Mouse (Mus musculus) kidney, adult 2 months (tissue): ENCODE measurements around the gene Pepd. TPM values are rescaled to one million over a fixed set of nuclear protein-coding genes. Genes with fewer than 3 reads are reported as not detected.

Experiments used
- DNase-seq: peaks from one replicate; pipeline ENCODE4 v3.0.0; 2021
- H3K27ac ChIP-seq: fragments of 200-500 bp; 2 replicates; pipeline ENCODE4 v1.5.1; 2012; ENCODE audit warnings: low read depth, low read length, control low read depth, inconsistent platforms; ENCODE audit not compliant: insufficient read depth
- H3K27me3 ChIP-seq: fragments of 200-500 bp; replicated peaks from 2 replicates; pipeline ENCODE4 v1.6.1; 2012; ENCODE audit warnings: mild to moderate bottlenecking, moderate library complexity, low read length, inconsistent platforms; ENCODE audit not compliant: control insufficient read depth, insufficient read depth
- H3K36me3 ChIP-seq: fragments of 200-500 bp; 2 replicates; pipeline ENCODE4 v1.6.1; 2012; ENCODE audit warnings: mild to moderate bottlenecking, moderate library complexity, low read length, inconsistent platforms; ENCODE audit not compliant: control insufficient read depth, insufficient read depth
- H3K4me1 ChIP-seq: fragments of 200-500 bp; 2 replicates; pipeline ENCODE4 v1.6.1; 2011; ENCODE audit warnings: low read length; ENCODE audit not compliant: control insufficient read depth, insufficient read depth
- H3K4me3 ChIP-seq: fragments of 200-500 bp; 2 replicates; pipeline ENCODE4 v1.5.1; 2011; ENCODE audit warnings: mild to moderate bottlenecking, low read depth, low read length, control low read depth; ENCODE audit not compliant: insufficient read depth
- CTCF ChIP-seq: fragments of 200-500 bp; conservative IDR thresholded peaks from 2 replicates; pipeline ENCODE4 v1.5.1; 2011; ENCODE audit warnings: low read depth, mild to moderate bottlenecking, control low read depth, low read length, moderate library complexity, mixed read lengths; ENCODE audit not compliant: insufficient read depth, insufficient read length
- POLR2A ChIP-seq: fragments of 200-500 bp; IDR thresholded peaks from one replicate; pipeline ENCODE4 v1.6.1; 2011; ENCODE audit warnings: low read depth, low read length, control low read depth
- WGBS: fragments of 180-500 bp; shearing (Covaris S2); methylation state at CpG from one replicate; pipeline ENCODE4 v1.1.7; 2018; 5-methylcytosine and 5-hydroxymethylcytosine counted together
- polyA plus RNA-seq: library from polyadenylated mRNA; depleted of rRNA; stranded (reverse); fragments of >200 nt; gene quantifications from 2 replicates; pipeline ENCODE4 v1.2.3, GENCODE M21; 2012

The Pepd gene
- polyA plus RNA-seq, 1 experiment, result 299 TPM

DNA sequence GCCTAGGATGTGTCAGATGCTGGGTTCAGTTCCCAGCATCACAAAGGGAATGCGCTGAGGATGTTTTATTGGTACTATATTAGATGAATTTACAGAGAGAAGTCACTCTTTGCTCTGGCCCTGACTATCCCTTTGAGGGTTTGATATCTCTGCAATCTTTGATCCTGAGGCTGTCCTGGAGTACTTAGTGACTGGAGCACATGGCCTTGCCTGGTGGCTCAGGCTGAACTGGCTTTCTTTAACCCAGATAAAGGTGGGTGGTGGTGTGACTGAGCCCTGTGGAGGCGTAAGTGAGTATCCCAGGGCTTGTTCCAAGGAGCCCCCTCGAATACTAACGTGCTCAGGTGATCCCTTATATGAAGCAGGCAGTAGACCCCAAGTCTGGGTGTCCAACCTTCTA lies 5.8 kb downstream of the Pepd start:
- H3K36me3 ChIP-seq, result no peaks in the 10 kb centered on the region
- TF ChIP-seq CTCF (no peak), POLR2A (no peak)
- no peak overlapping the region for H3K4me3 ChIP-seq
- H3K27me3 ChIP-seq, result no peaks in the 10 kb centered on the region
- peaks cover 49% of the 10 kb centered on the region for H3K4me1 ChIP-seq
- WGBS, result 82% methylated on average over 4 of the region's 4 CpGs
- no peak for DNase-seq
- H3K27ac ChIP-seq, result peak overlapping the region; percentile 14

DNA sequence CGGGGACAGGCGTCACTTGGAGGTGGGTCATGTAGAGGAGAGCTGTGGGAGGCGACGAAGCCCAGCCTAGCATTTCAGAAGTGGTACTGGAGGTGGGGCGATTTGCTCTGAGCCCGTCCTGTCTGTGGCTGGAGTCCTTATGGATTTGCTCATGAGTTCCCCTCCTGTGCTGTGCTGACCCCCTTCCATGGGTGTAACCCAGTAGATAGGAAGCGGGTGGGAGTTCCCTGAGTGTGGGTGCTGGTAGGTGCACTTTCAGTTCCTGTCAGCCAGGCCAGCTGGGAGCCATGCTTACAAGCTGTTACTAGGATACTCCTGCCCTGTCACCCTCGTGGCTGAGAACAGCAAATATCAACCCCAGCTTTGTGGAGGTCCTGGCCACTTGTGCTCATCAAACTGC lies 6.2 kb downstream of the Pepd start:
- Histone ChIP-seq H3K36me3 (no peaks in the 10 kb centered on the region), H3K27ac (peak overlapping the region; percentile 14; the same call in 1 of the 2 replicates), H3K27me3 (no peaks in the 10 kb centered on the region), H3K4me1 (peaks cover 45% of the 10 kb centered on the region), H3K4me3 (no peak overlapping the region)
- peak; percentile 17 for DNase-seq
- WGBS, result 64% methylated on average over 8 of the region's 8 CpGs
- TF ChIP-seq CTCF (no peak), POLR2A (no peak)

DNA sequence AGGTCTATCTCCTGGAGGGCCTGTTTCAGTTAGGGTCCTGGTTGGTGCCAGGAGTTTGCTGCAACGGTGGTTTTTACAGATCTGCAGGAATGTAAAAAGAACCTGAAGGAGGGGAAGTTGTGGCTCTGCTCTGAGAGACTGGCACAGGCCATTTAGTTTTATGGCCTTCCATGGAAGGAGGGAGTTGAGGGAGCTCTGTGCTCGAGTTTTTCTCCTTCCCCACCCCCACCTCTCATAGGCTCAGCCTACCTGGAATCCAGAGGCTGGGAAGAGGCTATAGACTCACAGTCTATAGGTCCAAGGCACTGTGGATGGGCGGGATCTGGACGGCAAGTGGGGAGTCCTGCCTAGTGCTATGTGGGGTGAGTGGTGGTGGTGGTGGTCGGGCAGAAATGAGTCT lies 6.9 kb downstream of the Pepd start:
- no peak for DNase-seq
- 41% methylated on average over 5 of the region's 5 CpGs for WGBS
- peak overlapping the region; percentile 24; the same call in 1 of the 2 replicates for H3K27ac ChIP-seq
- no peaks in the 10 kb centered on the region for H3K27me3 ChIP-seq
- H3K36me3 ChIP-seq, result no peaks in the 10 kb centered on the region
- H3K4me3 ChIP-seq, result no peak overlapping the region
- peaks cover 40% of the 10 kb centered on the region for H3K4me1 ChIP-seq
- TF ChIP-seq CTCF (no peak), POLR2A (no peak)

DNA sequence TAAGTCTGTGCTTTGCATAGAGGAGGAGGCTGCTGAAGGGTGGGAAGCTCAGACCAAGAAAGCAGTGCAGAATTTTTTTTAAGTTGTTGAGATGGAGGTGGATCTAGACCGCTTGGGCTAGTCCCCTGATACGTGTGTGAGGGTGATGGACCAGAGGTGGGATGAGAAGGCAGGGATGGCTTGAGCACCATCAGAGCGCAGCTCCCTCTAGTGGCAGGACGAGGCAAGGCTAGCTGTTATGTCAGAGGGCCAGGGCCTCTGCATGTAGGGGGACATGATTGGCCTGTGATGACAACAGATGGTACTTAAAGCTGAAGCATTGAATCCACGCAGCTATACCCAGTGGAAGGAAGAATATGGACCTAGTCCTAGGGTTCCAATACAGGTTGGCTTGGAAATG lies 7.6 kb downstream of the Pepd start:
- Histone ChIP-seq H3K36me3 (no peaks in the 10 kb centered on the region), H3K27me3 (no peaks in the 10 kb centered on the region), H3K4me3 (no peak overlapping the region), H3K4me1 (peaks cover 36% of the 10 kb centered on the region), H3K27ac (no peak overlapping the region)
- WGBS, result 66% methylated on average over 5 of the region's 5 CpGs
- TF ChIP-seq CTCF (peak; percentile 96), POLR2A (no peak)
- DNase-seq, result peak; percentile 51

DNA sequence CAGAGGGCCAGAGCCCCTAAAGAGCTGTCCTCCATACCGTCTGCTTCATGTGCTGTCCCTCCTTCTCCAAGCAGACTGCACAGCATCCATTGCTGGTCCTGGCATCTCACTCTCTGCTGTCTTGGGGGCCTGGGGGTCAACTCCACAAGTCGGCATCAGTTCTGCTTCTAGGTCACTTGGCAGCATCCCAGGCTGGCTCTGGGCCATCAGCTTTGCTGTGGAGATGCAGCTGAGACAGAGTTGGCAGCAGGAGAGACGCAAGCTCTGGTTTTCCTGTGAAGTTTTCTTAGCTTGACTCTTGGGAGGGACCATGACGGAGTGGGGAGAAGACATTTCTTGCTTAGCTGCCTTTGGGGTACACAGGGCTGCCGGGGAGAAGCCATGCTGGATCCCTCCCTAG lies 13.0 kb downstream of the Pepd start:
- peak; percentile 86 for DNase-seq
- Histone ChIP-seq H3K4me3 (no peak overlapping the region), H3K27ac (no peak overlapping the region), H3K36me3 (no peaks in the 10 kb centered on the region), H3K27me3 (no peaks in the 10 kb centered on the region), H3K4me1 (no peaks in the 10 kb centered on the region)
- no peak for TF ChIP-seq CTCF
- TF ChIP-seq POLR2A, result no peak
- WGBS, result 43% methylated on average over 5 of the region's 5 CpGs

DNA sequence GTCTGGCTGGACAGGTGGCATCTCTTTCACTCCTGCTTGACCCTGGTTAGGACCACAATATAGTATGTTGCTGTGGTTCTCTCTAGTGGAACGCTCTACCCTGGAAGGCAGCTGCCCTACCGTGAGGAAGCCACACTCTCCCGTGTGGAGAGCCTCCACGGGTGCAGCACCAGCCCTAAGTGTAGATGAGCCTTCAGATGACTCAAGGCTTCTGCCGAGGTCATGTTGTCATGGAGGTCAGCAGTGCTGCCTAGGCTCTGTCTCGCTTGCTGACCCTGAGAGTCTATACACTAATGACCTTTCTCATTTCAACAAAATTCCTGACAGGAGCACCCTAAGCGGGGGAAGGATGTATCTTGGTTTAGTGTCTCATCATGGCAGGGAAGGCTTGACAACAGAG lies 13.8 kb downstream of the Pepd start:
- 90% methylated on average over 7 of the region's 7 CpGs for WGBS
- no peak for DNase-seq
- H3K27me3 ChIP-seq, result no peaks in the 10 kb centered on the region
- no peaks in the 10 kb centered on the region for H3K36me3 ChIP-seq
- H3K4me3 ChIP-seq, result no peak overlapping the region
- H3K27ac ChIP-seq, result no peak overlapping the region
- TF ChIP-seq CTCF, result no peak
- TF ChIP-seq POLR2A, result no peak
- no peaks in the 10 kb centered on the region for H3K4me1 ChIP-seq

DNA sequence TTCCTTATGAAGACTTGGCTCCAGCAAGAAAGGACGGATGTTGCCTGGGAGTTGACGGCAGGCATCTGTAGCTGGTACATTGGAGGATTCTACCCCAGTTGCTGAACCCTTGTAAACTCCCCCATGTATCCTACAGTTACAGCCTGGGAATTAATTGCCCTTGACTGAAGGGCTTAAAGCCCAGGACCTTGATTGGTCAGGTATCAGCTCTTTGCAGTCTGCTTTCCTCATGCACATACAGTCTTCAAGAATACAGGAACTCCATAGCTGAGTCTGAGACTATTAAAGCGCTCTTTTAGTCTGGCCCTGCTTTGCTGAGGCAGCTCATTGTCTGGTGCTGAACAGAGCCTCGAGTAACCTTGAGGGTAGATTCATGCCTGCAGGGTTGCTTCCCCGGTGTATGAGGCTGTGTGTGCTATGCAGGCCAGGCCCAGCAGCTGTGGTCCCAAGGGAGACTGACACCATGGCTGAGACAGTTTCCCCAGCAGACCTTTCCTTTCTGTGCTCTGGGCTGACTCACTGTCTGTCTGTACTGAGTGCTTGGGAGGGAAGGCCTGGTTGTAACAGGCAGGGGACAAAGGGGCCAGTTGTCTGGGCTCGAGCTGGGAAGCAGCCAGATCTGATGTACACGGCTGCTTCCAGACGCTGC lies 17.6 kb downstream of the Pepd start:
- 50% methylated on average over 8 of the region's 8 CpGs for WGBS
- no peak for DNase-seq
- H3K4me1 ChIP-seq, result no peaks in the 10 kb centered on the region
- H3K27me3 ChIP-seq, result no peaks in the 10 kb centered on the region
- H3K4me3 ChIP-seq, result no peak overlapping the region
- no peak overlapping the region for H3K27ac ChIP-seq
- no peak for TF ChIP-seq CTCF
- TF ChIP-seq POLR2A, result no peak
- H3K36me3 ChIP-seq, result no peaks in the 10 kb centered on the region
